Mouse (Mus musculus) c-Kit-positive CD71-positive TER-119-positive erythroid progenitor cells, embryonic 14.5 days (primary cell): ENCODE data around the gene Dnase1l3.
A peak's percentile ranks its signal among the peaks of the same experiment; 100 is the strongest.

Experiments used
- DNase-seq: peaks from one replicate; pipeline ENCODE4 v3.0.0-alpha.2; 2013; ENCODE audit warnings: low spot score

The Dnase1l3 gene

DNA sequence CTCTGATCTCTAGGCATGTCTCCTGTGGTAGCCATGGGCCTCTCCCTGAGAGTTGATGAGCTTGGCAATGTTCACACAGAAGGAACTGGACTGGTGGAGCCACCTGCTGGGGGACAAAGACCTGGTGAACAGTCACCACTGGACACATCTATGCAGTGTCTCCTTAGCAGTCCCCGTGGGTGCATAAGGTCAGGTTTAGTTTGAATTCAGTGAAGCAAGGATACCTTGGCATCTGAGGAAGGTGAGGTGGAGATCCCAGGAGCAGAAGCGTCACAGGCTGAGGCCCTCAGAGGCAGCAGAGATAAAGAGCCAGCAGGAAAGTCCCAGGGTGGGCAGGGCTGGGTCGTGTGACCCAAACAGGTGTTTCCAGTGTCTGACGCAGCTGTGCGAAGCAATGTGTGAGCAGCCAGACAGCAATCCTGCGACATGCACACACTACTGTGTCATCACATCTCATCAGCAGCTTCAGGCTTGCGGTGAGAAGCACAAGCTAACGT lies at the start of gene Dnase1l3:
TSS of gene Dnase1l3 (minus strand) at position 303 of the 497 bp plus-strand sequence.
- no peak for DNase-seq

DNA sequence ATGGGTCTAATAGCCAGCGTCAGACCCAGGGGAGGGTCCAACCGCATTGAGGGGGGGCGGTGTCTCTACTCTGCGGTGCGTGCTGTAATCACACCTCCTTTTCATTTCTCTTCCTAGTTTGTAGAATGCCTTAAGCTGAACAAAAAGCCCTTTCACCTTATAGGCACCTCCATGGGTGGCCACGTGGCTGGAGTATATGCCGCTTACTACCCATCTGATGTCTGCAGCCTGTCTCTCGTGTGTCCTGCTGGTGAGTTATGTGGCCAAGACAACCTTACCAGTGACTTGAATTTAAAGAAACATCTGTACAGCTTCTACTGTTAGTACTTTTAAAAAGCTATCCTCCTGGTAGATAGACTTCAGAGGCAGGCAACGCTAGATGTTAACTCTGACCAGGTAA lies 48.2 kb upstream of the Dnase1l3 start:
- no peak for DNase-seq

DNA sequence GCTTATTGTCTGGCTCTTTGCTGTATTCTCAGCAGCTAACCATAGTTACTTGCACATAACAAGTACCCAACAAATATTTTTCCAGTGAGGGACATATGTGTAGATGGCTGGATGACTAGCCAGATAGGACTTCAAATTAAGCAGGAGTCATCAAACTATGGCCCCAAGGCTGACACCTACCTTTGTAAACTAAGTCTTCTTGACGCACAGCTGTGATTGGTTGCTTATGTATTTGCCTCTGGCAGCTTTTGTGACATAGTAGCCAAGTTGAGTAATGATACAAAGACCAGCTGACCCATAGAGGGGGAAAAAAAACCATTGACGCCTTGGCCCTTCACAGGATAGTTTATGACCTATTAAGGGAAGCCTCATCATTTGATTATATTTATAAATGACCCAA lies 47.7 kb upstream of the Dnase1l3 start:
- DNase-seq: no peak

DNA sequence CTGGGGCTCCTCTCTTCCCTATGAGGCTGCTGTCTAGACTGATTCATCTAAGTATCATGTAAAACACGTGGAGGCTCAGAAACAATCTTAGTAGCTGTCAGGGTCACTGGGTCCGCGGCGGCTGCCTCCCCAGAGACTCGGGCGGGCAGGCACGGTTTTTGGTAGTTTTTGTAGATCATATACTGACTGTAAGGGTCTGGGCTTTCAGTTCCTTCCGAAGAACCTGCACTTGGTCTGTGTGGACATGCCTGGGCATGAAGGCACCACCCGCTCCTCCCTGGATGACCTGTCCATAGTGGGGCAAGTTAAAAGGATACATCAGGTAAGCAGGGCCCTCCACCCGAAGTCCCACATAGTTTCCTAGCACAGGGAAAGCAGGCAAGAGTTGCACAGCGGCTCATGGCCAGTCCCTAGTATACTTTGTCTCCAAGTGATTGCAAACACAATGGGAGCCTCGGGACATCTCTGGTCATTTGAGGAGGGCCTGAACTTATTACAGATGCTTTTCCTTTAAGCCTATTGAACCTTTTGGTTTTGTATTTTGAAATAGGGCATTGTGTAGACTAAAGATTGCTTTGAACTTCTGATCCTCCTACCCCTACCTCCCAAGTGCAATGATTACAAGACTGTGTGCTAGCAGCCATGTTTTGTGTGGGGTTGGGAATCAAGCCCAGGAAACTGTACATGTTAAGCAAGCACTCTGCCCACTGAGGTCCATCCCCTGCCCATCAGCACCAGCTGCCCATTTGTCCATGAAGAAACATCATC lies 46.7 kb upstream of the Dnase1l3 start:
- no peak for DNase-seq

DNA sequence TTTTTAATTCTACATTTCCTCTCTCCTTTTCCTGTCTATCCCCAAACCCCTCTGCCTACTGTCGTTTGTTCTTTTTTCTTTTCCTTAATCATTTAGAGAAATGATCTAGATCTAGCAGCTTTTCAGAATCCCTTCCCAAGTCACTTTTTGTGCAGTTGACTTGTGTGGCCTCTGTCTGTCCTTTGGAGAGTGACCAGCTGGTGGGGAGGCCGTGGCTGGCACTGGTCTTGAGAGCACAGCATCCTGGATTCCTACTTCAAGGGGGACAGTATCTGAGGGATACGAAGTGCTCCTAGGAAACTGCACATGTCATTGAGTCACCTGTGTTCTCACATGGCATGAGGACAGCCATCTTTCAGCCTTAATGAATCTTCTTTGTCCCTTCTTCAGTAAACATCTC lies 45.8 kb upstream of the Dnase1l3 start:
- DNase-seq: no peak

DNA sequence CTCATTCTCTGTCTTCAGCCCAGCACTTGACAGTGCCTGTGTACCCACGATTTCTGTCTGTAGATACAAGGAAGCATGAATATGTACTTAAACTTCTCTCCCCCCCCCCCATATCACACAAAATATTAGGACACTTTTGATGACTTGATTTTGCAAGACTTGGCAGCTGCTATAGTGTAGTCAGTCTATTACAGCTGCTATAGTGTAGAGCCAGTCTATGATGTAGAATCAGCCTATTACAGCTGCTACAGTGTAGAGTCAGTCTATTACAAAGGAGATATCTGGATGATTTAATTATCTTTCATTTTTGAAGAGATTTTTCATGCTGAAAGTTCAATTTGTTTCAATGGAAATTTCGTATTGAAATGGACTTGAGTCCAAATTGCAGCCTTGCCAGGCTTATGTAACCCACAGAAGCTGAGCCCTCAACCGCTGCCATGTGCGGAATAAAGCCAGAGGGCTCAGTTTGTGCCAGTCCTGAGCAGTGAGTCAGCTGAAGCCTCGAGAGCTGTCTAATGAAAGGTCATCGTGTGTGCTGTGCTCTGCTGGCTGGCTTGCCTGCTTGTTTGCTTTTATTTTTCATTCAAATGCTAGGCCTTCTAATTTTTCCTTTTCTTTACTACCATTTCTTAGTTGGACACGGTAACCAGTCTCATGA lies 44.5 kb upstream of the Dnase1l3 start:
- DNase-seq: no peak

DNA sequence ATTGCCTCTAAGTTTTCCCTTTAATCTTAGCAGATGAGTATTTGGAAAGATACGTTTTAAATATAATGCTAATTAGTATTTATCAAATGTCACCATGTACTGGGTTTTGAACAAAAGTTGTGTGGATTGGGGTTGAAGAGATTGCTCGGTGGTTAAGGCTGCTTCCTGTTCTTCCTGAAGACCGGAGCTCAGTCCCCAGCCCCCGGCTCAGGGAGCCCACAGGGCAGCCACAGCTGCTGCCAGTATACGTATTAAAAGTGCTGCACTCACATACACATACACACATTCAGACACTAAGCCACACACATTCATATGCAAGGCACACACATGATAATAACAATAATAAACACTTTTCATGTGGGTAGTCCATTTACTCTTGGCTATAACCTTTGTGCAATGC lies 43.8 kb upstream of the Dnase1l3 start:
- no peak for DNase-seq

DNA sequence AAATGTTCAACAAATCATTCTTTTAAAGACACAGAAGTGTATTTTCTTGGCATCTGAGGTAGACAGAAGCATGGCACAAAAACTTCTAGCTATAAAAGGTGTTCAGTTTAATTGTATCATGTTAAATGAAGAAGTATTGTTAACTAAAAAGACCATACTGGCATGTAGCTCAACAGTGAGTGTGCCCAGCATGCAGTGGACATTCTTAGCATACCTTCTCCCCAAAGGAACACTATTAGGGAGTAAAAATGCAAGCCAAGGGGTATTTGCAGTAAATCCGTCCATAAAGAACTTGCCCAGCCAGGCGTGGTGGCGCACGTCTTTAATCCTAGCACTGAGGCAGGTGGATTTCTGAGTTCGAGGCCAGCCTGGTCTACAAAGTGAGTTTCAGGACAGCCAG lies 42.0 kb upstream of the Dnase1l3 start:
- no peak for DNase-seq

DNA sequence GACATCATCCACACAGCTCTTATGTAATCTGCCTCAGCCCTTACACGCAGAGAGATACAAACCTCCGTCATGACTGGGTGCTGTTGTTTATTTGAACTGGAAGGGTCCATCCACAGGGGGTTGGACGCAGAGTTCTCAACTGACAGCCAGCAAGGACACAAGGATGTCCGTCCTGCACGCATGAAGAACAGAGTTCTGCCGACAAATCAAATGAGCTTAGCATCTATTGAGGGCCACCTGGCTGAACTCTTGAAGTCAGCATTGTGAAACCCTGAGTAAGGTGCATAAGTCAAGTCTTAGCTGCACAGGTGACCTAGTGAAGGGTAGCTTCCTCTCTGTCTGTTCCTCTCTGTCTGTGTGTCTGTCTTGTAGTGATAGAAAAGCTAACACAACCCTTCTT lies 41.6 kb upstream of the Dnase1l3 start:
- DNase-seq: no peak

DNA sequence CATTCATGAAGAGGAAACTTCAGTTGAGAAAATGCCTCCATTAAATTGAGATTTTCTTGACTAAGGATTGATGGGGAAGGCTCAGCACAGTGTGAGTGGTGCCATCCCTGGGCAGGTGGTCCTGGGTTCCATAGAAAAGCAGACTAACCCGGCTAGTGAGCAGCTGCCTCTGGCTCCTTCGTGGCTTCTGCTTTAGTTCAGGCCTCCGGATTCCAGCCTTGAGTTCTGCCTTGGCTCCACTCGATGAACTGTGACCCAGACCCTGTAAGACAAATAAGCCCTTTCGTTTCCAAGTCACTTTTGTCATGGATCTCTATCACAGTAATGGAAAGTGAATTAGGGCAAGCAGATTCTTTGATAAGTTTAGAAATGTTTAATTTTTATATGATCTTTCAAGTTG lies 40.2 kb upstream of the Dnase1l3 start:
- no peak for DNase-seq

DNA sequence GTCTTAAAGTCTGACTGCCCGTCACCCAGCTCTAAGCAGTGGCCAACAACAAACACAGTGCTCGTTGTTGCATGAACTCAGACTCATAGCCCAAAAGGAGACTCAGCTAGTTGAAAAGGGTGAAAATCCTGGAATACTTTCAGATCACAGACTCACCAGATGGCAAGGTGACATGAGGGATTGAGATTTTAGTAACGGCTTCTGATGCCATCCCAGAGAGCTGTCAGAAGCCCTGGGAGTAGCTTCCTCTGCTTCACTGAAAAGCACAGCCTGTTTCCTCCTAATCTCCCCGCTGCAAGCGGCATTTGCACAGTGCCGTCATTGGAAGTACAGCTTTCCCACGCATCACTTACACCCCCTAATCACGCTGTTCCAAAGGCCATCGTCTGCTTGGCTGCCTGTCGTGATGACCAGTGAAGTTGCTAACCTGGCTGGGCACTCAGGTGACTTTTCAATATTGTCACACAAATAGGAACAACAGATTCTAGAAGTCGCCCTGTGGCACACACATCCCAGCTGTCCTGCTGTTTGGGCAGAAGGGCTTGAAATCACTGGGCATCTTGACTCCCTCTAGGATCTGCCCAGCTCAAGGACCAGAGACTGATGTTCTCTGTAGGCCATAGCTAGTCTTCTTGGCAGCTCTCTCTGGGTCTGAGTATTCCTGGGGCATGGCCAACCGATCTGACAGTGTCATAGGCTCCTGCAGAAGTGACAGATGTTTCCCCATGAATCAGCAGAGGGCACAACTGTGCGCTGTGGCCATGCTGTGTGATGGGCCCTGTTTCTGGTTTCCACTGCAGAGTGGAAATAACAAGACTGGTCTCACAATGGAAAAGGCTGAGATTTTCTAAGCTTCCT lies 37.9 kb upstream of the Dnase1l3 start:
- DNase-seq: no peak

DNA sequence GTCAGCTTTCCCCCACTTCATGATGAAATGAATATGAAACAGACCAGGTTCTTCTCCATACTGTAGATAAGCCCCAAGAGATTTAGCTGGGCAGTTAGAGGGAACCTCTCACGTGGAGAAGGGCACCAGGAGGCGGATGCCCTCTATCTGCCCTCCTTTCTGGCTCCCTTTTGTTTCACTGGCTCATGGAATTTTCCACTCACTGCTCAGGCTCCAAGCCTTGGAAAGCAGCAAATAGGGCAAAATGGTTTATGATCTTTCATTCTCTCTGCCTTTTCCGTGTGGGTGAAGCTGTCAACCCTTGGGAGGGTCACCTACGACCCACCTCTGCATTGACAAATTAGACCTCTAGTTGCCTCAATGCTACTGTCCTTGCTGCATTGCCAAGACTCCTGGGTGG lies 36.2 kb upstream of the Dnase1l3 start:
- DNase-seq: no peak

DNA sequence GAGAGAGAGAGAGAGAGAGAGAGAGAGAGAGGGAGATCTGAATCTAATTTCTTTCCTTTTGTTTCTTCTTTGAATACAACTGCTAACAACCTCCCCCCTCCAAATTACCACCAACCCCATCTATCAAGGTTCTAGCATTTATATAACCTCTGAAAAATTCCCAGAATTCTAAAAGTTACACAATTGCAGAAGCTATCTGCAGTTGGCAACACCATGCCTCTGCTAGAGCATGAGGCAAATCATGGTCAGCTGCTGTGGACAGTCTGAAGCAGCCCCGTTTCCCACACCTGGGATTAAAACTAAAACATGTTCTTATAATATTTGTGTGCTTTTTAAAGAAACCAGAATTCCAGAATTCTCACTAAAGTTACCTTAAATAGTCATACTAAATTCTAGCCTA lies 35.4 kb upstream of the Dnase1l3 start:
- no peak for DNase-seq

DNA sequence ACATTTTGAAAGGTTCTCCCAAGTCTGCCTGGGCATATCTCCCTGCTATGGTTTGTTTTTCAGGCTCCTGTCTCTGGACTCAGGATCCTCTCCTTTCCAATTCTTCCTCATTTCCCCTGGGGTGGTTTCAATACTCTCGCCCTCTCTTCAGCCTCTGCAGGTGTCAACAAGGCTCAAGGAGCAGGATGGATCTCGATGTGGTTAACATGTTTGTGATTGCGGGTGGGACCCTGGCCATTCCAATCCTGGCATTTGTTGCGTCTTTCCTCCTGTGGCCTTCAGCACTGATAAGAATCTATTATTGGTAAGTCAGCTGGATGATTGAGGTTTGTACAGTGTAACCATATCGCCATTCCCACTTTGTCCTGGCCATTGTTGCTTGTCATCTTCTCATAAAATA lies 33.7 kb upstream of the Dnase1l3 start:
- no peak for DNase-seq

DNA sequence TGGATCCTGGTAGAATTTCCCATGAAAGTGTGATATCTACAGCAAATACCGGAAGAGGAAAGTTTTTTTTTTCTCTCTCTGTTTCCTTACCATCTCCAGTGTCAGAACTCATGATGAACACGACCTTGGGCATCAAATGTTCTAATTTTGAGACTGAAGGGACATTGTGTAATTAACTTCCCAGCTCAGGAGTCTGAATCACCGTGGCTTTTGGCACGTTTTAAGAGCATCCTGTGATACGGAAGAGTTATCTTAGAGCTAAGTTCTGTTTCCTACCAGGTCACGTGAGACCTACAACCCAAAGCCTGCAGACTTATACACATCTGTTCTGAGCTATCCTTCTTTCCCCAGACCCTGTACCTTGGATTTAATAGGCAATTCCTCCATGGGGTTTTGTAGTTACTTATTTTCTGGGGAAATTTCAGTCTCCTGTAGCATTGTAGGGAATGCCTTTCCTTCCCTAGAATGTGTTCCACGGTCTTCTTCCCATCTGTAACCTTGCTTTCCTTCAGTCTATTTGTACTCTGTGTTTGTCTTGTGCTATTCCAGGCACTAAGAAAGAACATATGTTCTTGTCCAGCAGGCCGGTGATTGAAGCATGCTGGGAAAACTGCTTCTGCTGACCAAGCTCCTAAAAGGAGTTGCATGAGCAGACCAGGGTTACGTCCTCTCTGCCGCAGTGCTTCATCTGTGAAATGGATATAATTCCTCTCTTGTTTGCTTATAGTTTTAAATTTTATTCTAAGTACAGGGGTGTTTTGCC lies 32.6 kb upstream of the Dnase1l3 start:
- no peak for DNase-seq

DNA sequence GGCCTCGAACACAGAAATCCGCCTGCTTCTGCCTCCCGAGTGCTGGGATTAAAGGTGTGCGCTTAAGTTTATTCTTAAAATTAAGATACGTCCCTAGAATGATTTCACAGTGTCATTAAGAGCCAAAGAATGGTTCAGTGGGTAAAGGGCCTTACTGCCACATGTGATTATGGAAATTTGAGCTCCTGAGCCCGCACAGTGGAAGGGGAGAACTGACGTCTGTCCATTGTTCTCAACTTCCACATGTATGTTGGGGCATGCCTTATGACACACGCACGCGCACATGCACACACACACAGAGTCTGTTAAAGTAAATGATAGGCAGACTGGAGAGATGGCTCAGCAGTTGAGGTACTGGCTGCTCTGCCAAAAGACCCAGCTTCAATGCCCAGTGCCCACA lies 30.6 kb upstream of the Dnase1l3 start:
- DNase-seq: no peak

DNA sequence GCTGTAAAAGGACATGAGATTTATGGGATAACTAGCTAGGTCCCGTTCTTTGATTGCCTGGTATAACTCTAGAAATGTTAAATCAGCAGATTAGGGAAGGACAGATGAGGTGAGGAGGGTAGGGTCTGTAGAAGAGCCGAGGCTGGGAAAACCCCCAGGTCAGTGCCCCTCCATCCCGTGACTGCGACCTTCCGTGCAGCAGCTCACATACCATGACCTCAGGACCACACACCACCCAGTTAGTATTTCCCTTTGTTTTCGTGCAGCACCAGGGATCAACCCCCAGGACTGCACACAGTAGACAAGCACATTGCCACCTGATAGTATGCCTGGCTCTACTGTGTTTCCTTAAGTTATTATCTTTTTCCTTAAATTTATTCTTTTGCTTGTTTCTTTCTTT lies 30.1 kb upstream of the Dnase1l3 start:
- DNase-seq: no peak

DNA sequence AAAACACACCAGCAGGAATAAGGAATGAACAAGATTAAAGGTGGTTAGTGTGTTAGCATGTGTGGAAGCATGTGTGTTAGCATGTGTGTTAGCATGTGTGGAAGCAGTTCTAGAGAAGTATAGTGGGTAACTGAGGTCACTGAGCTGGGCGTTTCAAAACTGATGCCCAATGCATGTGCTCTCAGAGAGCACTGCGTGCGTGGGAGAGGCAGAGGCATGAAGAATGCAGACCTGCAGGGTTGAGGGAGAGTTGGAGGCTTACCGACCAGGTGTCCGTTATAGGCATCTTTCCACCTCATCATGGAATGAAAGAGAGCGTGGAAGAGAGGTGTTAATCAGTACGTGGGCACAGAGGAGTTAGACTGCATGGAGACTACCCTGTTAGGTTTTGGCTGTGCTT lies 26.2 kb upstream of the Dnase1l3 start:
- DNase-seq: no peak

DNA sequence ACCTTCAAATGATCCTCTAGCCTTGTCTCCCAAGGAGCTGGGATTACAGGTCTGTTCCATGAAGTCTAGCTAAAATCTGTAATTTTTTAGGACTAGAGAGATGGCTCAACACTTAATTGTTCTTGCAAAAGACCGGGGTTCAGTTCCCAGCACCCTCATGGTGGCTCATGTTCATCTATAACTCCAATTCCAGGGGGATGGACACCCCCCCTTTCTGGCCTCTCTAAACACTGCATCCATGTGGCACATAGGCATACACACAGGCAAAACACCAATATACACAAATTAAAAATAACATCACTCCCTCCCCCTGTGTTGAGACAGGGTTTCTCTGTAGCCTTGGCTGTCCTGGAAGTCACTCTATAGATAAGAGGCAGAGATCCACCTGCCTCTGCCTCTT lies 25.6 kb upstream of the Dnase1l3 start:
- DNase-seq: no peak

DNA sequence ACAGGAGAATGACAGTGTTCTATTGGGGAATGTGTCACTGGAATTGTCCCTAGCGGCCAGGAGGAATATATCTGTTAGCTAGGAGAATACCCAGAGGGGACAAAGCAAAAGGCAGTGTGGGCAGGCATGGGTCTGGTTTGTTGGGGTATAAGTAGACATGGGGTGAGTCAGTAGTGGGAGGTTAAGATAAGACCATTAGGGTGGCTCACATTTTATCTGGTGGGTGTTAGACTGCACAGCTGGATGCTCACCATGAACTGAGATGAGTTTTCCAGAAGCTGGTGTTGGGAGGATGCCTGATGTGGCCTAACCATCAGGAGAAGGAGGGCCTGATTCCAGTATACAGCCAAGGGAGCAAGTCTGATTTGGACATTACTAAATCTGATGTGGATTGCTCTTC lies 22.6 kb upstream of the Dnase1l3 start:
- DNase-seq: peak; percentile 28

DNA sequence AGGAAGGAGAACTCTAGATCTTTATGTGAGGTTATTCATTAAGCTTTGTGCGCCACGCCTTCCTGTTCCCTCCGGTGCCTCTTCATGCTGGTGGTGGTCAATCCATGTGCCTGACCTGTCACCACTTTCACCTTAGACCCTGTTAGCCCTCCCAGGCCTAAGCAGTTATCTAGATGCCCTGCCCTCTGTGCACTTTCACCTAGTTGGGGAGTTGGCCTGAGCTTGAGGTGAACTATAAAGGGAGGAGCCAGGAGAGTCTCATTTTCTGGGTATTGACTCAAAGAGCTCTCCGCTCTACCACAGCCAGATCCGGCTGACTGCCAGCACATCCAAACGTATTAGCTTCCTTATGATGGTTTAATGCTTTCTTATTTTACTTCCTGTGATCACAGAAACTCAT lies 21.9 kb upstream of the Dnase1l3 start:
- DNase-seq: no peak

DNA sequence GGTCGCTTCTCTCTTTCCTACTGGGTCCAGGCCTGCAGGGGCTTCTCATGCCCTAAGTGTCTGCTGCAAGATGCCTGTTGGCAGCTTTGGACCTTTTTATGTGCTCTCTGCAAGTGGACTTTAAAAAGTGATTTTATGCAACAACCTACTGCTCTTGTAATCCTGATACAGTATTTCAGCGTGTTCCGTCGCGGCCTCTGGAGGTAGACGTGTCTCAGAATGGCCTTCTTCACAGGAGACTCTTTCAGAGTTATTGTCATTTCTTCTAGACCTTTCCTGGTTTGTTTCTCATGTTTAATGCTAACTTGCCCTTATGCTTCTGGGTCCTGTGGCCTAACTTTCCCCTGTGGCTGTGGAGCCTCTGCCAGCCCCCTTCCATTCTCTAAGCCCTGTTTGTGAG lies 21.4 kb upstream of the Dnase1l3 start:
- DNase-seq: no peak
